Mouse (Mus musculus) kidney, adult 9 months (tissue): Measurements from ENCODE around the gene Fam213a.

Source experiments
- DNase-seq: peaks from one replicate; pipeline ENCODE4 v3.0.0; 2022

The Fam213a gene

DNA sequence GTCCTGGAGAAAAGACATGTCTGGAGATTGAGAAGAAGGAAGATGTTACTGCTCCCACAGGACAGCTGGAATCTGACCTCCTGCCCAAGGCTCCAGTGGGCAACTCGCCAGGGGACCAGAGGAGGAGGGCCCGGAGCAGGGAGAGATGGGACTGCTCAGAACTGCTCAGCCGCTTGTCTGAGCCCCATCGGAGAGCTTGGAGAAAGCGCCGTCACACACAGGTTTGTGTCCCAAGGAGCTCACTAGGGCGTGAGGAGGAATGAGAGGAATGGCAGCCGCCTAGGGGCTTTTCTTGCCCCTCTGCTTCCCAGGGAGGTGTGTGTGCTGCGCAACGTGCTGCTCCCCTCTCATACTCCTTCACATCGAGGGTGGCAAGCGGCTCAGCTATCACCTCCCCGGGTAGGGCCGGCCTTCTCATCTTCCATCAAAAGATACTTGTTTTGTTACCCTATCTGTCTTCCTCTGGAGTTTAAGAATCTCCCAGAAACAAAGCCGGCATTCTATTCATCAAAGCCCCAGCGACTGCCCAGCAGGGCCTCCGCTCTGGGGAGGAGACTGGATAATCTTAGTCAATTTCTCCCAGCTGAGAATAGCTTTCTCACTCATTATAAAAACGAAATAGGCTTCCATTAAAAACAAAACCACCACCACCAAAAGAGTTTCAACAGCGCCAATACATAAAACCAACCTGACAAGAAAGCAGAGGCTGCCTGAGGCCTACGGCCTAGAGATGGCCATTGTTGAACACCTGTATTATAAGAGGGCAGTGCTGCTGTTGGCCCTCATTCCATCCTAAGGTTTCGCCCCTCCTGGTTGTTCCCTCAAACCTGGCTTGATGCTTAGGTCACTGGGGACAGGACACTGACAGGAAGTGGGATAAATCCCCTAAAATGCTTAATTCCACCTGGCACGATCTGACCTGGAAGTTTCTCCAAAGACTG, 9.1 kb downstream of the Fam213a start:
- peak; percentile 91 for DNase-seq

DNA sequence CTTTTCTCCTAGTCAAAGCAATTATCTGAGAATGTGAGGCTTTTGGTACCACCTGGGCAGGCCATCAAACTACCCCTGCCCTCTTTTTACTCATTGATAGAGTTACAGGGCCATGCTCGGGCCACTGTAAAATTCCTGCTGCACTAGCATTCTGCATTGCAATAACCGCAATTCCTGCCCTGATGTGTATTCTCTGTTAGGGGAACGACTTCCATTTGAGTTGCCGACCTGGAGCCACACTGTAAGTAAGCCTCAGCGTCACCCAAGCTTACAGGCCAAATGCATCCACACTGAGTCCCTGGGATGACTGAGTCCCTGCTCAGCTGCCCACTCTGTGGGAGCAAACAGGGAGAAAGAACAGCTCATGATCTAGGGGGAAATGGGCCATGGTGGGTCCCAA, 12.0 kb downstream of the Fam213a start:
- DNase-seq, result no peak

DNA sequence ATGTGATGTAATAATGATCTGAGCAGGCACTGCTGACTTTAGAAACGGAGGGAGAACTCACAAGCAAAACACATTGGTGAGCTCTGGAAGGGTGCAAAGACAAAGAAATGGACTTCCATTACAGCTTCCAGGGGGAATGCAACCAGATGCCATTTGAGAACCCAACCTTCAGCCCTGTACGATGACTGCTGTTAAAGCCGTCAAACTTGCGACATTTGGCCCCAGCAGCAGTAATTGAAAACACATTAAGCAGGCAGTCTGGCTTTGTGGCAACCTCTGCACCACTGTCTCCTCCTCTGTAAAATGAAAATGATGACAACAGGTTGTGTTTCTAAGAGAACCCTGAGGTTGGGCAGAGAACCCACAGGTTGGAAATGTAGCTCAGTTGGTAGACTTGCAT, 12.8 kb downstream of the Fam213a start:
- DNase-seq, result no peak

DNA sequence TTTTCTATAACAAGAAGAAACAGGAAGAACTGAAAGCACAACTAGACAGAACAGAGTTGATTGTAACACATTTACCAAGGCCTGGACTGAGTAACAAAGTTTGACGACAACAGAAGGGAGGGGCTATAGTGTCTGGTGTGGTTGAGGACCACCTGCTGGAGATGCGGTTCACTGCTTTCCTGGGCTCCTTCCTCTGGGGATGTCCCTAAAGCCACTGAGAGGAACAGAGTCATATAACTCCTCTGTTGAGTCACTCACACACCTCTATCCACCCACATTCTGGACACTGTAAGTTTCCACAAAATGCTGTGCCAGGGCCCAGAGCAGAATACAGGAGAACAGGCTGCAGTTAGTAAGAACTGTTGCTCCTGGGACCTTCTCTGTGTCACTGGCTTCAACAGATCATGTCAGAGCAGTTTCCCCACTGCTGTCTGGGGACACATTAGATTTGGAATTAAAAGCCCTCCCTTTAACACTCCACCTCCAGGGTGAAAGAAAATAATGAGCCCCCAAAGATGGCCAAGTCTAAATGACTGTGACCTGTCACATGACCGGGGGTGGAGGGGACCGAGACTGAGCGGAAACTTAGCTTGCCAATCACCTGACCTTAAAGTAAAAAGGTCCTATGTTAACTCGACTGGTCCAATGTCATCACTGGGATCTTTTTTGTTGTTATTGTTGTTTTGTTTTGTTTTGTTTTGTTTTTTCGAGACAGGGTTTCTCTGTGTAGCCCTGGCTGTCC, 13.5 kb downstream of the Fam213a start:
- DNase-seq, result peak; percentile 32

DNA sequence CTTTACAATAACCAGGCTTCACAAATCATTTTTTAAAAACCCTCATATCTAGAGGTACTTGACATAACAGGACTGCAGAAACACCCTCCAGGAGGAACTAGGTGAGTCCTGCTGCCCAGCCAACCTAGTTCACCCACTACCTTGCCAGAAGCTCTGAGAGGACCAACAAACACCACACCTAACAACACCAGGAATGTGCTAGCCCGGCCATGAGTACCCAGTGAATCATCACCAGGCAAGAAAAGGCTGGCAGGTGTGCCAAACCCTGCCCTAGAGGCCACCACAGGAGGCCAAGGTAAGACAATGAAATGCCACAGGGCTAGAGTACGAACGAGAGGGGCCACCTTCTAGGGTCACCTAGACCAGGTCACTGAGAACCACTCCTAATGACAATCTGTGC, 17.4 kb downstream of the Fam213a start:
- peak; percentile 11 for DNase-seq

DNA sequence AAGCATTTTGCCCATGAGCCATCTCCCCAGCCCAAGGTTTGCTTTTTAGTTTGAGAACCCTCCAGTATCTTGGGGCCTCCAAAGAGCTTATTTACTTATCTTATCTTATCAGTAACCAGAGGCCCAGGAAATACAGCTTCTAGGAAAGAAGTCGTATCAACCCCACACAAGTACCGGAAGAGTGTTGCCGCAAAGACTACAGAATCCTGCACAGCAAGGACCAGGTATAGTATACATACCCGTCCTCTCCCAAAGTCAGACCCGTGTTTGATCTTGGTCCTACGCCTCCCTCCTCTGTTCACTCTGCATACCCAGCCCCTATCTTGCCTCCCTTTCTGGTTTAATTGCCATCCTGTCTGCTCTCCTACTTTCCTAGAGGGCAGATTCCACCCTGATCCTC, 21.1 kb downstream of the Fam213a start:
- no peak for DNase-seq

DNA sequence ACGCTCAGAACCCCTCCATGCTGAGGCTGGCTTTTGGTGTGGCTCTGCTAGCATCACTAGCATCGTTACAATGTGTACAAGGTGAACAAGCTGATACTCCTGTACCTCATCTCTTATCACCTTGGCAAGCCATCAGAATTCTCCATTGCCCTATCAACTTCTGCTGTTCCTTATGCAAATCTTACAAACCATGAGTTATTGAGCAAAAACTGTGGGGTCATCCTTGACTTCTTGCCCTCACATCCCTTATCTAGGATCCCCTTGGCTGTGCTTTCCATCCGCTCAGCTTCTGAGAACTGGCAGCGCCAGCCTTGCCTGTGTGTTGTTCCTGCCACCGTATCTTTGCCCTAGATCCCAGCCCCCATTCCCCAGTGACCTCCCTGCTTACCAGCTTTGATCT, 24.8 kb downstream of the Fam213a start:
- no peak for DNase-seq

DNA sequence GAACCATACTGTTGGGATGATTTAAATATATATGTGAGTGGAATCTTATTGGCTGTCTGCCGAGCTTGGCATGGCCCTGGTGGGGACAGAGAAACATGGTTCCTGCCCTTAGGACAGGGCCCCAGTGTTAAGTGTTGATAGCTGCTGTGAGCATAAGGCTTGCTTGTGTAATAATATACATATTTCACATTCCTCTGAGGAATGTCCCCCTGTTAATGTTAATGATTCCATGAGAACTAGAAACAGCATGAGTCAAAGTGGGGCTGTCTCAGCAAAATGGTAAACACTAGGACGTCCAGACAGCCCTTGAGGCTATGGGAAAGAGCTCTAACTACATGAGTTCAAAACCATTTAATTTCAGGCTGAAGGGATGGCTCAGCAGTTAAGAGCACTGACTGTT, 26.4 kb downstream of the Fam213a start:
- DNase-seq, result no peak

DNA sequence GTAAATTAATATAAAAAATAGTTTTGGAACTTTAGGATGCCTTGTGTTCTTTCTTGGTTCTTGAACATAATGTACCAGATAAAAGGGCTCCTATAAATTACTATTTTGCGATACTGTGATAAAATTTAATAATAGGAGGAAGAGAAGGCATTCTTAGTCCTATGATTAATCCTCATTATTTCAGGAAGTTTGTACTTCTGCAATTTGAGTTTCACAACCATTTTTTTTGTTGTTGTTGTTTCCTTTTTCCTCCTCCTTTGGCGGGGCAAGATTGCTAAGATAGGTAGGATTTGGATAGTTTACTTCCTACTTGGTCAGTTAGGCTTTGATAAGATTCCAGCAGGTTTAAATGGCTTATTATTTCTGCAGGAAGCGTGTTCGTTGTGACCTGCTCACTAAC, 28.0 kb downstream of the Fam213a start:
- DNase-seq, result no peak

DNA sequence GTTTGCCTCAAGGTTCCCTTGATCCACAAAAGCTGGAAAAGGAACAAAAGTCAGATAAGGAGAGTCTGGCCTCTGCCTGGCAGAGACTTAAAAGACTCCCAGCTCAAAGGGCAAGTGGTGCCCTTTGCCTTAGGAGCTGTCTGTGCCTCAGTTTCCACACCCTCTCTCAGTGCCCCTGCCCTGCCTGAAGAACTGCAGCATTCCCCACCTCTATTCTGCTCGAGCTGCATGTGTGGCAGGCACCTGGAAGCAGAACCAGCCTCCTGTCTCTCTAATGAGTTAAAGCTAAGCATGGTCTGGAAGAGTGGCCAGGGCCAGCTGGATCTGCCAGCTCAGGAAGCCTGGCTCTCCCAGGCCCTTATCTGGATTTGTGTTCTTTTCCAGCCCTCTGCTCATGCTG, 33.9 kb downstream of the Fam213a start:
- no peak for DNase-seq

DNA sequence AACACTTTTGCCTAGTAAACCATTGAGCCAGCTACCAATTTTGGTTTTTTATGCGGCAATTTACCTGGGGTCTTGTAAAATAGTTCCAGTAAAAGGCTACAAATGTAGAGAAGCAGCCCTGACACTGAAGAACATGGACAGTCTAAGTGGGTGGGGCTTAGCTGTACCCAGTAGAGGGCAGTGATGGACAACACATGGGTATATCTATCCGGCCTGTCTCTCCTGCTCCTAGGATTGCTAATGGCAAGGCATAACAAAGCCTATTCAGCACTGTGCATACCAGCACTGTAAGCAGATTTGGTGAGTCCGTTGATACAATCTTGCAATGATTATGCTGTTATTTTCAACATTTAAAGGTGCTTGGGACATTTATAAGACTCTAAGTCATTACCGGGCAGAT, 34.6 kb downstream of the Fam213a start:
- DNase-seq, result peak; percentile 84

DNA sequence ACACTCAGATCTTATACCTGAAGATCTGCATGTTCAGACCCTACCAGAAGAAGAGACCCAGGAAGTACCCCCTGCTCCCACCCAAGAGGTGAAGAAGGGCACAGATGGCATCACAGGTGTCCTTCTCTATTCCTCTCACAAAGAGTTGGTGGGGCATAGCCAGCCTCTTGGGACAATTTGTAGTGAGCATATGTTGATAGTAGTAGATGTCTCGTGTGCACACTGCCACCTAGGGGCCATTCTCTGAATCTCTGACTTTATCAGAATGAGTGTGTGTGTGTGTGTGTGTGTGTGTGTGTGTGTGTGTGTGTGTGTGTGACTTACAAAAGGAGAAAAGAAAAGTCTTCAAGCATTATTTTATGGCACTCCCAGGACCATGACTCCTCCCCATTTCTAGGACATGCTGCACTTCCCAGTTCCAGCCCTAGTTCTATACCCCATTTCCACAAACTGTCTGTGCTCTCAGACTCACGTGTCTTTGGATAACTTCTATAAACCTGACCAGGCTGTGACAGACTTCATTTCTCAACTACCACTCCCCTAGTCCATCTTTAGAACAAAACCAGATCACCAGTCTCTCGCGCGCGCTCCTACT, 38.4 kb downstream of the Fam213a start:
- peak; percentile 83 for DNase-seq

DNA sequence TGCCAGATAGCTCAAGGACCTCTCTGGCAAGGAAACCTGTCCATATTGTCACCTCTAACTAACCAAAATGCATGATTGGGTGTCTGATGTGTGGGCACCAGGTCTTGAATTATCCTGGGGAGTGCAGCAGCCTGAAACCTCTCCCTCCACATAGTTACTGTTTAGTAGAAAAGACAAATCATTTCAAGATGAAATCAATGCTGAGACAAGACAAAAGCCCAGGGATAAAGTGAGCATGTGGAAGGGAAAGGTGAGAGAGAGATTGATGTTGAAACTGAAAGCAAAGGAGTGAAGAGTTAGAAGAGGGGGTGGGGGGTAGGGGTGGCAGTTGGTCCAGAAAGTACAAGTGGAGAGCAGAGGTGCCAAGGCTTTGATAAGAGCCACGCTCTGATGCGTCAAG, 45.5 kb downstream of the Fam213a start:
- no peak for DNase-seq

DNA sequence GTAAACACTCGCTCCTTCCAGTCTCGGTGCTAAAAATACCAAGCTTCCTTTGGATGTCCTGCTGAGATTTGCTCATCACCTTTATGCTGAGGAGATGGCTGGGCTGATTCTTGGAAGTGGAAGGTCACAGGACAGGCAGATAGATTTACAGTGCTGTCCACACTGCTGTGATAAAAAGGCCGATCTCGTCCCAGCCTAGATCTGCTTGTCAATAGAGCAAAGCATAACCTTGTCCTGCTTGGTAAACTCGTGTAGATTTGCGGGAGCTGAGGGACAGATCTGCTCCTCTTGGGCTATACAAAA, 46.0 kb downstream of the Fam213a start:
- peak; percentile 39 for DNase-seq

DNA sequence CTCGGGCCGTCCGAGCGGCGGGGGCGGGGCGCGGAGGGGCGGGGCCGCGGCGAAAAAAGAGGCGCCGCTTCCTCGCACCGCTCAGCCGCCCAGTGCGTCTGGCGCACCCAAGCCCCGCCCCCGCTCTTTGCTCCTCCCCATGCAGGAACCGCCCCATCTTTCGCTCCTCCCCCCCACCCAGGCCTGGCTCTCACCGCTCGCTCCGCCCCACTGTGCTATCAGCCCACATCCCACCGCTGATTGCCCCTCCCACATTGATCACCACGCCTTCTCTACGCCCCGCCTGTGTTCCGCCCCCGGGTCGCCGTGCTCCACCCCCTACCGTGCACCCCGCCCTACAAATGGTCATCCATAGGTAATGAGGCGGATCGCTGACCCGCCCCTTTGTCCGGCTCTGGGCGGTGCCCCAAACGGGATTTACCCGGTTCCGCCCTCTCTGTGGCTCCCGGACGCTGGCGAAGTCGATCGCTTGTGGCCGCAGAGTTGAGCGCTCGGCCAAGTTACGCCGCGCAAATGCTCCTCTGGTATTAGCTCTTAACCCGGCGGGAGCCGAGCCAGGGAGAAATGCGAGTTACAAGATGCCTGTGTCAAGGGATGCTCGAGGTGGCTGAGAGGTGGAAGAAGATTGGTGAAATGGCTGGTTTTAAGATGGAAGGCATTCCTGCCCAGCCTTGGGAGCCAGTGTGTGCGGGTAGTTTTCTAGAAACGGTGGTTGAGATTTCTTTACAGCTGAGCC, 46.6 kb downstream of the Fam213a start:
- DNase-seq, result peak; percentile 99

DNA sequence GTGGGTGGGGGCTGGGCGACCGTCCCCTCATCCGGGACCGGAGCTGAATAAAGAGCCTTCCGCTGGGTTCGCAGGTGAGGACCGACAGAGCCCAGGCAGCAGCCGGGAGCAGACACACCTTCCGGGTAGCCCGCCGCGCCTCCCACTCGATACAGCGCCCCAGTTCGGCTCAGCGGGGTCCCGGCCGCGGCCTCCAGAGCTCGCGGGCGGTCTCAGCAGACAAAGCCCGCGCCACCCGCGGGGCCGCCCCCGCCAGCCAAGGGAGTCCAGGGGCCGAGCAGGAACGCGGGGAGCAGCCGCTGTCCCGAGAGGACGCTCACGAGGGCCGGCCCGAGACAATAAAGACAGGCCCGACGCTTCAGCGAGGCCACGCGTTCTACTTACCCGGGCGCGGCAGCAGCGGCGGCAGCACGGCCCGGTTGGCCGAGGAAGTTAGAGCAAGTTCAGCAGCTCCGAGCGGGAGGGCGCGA, 47.2 kb downstream of the Fam213a start, which contains the start of gene Tspan14:
TSS of gene Tspan14 (minus strand) at position 416 of the 470 bp plus-strand sequence.
- DNase-seq, result no peak

DNA sequence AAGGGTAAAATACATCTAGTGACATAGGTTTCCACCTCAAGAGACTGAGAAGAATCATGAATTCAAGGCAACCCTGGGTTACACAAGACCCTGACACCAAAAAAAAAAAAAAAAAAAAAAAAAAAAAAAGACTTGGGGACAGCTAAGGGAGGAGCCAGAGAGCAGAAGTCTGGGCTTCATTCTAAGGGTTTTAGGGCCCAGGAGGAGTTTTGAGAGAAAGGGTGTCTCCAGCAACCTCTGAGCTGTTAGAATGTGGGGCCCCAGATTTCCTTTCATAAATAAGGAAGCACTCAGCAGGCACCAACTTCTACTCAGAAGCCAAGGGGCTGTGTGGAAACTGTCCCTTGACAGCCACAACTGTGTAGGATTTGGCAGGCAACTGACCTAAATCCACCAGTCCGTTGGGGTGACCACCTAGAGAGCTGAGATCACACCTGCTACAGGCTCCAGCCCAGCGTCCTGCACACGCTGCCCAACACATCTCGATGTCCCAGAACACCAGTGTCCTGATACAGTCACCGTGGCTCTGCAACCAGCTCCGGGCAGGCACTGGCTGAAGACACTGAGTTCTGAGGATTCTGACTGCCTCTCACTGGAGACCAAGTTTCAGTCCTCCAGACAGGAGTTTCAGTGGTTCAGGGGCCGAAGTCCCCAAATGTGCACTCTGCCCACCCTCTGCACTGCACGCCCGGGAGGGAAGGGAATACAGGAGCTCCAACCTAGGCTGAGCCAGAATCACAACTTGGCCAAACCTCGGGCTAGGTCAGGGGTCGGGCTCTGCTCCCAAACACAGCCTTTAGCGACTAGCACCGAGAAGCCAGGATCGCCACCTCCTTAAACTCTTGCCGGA, 47.9 kb downstream of the Fam213a start:
- DNase-seq, result peak; percentile 87

DNA sequence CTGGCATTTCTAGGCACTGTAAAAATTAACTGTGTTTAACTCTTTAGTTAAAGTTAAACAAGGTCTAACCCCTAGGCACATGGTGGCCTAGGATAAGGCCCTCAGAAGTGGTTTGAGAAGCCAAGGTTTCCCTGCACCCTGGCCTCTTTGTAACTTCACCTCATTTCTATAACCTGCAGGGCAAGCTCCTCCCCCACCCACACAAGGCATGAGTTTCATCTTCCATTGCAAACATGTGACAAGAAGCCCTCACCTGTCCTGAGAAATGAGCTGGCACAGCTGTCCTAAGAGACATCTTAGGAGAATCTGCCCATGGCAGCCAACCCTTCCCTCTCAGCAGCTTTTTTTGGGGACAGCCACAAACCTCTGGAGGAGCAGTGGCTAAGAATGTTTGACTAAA, 48.7 kb downstream of the Fam213a start:
- peak; percentile 65 for DNase-seq

DNA sequence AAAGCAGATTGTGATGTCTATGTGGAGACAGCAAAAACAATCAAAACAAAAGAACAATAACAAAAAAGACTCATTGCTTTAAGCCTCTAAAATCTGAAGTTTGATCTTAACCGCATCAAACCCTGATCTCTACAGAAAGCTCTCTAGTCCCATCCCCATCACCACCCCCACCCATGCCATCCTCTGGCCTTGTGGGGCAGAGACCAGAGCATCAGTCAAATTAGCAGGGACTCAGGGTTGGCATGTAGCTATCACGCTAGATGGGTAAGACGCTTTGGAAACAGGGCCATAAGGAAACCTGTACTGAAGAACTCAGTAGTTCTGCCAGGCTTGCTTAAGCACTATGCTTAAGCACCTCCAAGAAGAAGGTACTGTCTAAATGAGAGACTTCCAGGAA, 49.4 kb downstream of the Fam213a start:
- no peak for DNase-seq

DNA sequence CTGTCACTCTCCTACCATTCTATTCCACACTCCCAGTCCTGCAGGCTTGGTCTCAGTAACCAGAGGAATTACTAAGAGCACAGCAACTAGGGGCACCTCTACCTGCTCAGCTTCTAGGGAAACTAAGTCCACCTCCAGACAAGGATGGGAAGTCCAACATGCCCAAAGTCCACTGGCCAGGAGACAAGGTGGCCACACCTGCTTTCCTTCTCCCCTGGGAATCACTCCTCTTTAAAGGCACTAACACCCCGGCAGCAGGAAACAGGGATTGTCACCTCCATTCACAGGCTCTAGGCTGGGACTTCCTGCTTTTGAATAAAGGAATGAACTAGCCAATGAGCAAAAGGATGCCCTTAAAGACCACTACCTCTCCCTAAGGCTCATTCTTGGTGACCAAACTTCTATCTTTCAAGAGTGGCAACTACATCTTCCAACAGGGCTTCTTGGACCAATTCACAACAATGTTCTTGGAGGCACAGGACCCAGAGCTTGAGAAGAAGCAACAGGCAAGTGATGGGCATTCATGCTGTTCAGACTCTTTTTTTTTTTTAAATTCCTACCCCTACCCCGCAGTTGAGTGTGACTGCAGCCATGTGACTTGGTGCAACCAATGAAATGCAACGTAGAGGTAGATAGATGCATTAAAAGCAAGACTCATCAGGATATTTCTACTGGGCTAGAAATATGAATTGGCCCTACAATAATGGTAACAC, 49.9 kb downstream of the Fam213a start:
- DNase-seq, result no peak
